ENCODE assay signal across 17 mouse cellular contexts in the genomic region with DNA sequence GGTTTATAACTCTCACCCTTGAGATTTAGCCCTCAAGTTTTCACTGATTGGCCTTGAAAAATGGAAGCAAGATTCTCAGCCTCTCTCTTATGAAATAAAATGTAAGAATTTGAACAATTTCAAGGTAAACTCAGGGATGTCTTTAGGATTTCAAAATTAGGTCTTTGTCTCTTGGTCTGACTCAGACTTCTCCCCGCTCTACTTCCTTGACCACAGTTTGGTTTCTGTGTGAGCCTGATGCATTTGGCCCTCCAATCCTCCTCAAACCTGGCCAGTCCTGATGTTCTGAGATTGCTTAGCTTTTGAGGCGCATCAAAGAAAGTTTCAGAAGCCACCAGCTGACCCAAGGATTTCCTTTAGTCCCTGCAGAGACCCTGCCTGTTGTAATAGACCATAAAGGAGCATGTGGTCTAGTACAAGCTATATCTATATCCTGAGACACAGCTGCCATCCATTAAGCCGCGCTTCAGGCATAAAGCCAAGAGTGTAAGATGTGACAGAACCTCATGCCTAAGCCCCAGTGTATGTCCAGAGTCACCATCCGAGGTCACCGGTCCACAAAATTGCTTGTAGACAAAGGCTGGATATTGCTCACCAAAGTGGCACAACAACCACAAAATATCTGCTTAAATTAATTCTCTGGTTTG.
DNase-seq lines count a peak whose midpoint lies in the region; ATAC-seq and TF ChIP-seq lines count a peak whose summit lies in the region.
"Had no signal": no experiment of that assay in that cellular context is flagged by ENCODE, and none has a peak within 500 bp of the region (broad histone marks: within the 10 kb centered on the region; RNA-seq: fewer than 3 reads in every experiment).

No protein-coding gene starts in this region.

- in situ Hi-C loops in Patski (cut with MboI; ENCODE audit: low pct_unique_long_range_greater_than_20kb) = no loop called here

- H3K27me3 ChIP-seq in heart, embryonic 13.5 days (replicated peaks) = no peaks in the 10 kb centered on the region
- no peaks in the 10 kb centered on the region for H3K27me3 ChIP-seq in lung, embryonic 15.5 days
- H3K27me3 ChIP-seq in lung, postnatal 0 days (replicated peaks; ENCODE audit: insufficient read depth, low read length) = no peaks in the 10 kb centered on the region
- no peaks in the 10 kb centered on the region for H3K27me3 ChIP-seq in Patski
- H3K27me3 ChIP-seq: forebrain, embryonic 15.5 days; hindbrain, embryonic 12.5 days; intestine, embryonic 15.5 days had no signal

- no peak for DNase-seq in heart, adult 18-20 months
- no peak for DNase-seq in lung, postnatal 0 days (ENCODE audit: low spot score)
- DNase-seq in Patski (ENCODE audit: low read depth, low spot score) = peak; percentile 13
- no peak for DNase-seq in adrenal gland, postnatal 25 days
- DNase-seq: adrenal gland, adult 8-10 months; cerebellum, adult 11 months; cerebellum, adult 9-10 months; cerebellum, postnatal 25 days; gastrocnemius, postnatal 36 days; heart, adult 2 months; heart, postnatal 4 days had no signal

- POLR2A ChIA-PET in Patski (lab: Charles Lee) = no interaction called here

- CTCF ChIA-PET in Patski (lab: Charles Lee) = interaction anchor here (1.9 kb wide), 1 partner anchor 8 kb away, joined by 5 read pairs; no protein-coding TSS in a partner anchor

- no peak overlapping the region for H3K9ac ChIP-seq in heart, embryonic 13.5 days
- H3K9ac ChIP-seq in lung, embryonic 15.5 days = no peak overlapping the region
- no peak overlapping the region for H3K9ac ChIP-seq in lung, postnatal 0 days (replicated peaks; ENCODE audit: low read depth)
- H3K9ac ChIP-seq: forebrain, embryonic 15.5 days; hindbrain, embryonic 12.5 days; intestine, embryonic 15.5 days had no signal

- H3K4me2 ChIP-seq in heart, embryonic 13.5 days = no peak overlapping the region
- H3K4me2 ChIP-seq in lung, embryonic 15.5 days = no peak overlapping the region
- H3K4me2 ChIP-seq in lung, postnatal 0 days (replicated peaks; ENCODE audit: low read depth, low read length) = no peak overlapping the region
- H3K4me2 ChIP-seq: forebrain, embryonic 15.5 days; heart, embryonic 11.5 days; hindbrain, embryonic 12.5 days; intestine, embryonic 15.5 days had no signal

- peaks cover 47% of the 10 kb centered on the region for H3K4me1 ChIP-seq in heart, embryonic 13.5 days
- no peaks in the 10 kb centered on the region for H3K4me1 ChIP-seq in lung, embryonic 15.5 days
- H3K4me1 ChIP-seq in lung, postnatal 0 days (ENCODE audit: insufficient read depth, low read depth, low read length) = no peaks in the 10 kb centered on the region
- H3K4me1 ChIP-seq: forebrain, embryonic 15.5 days; intestine, embryonic 15.5 days had no signal

- TF ChIP-seq EP300 in lung, postnatal 0 days (IDR thresholded peaks at IDR 0.05) = no peak

- 80% methylated on average over 6 of the region's 6 CpGs for whole genome bisulfite sequencing in heart, embryonic 13.5 days
- 57% methylated on average over 6 of the region's 6 CpGs for WGBS in lung, embryonic 15.5 days
- WGBS in lung, postnatal 0 days = 56% methylated on average over 6 of the region's 6 CpGs

- no peaks in the 10 kb centered on the region for H3K9me3 ChIP-seq in heart, embryonic 13.5 days
- H3K9me3 ChIP-seq in lung, embryonic 15.5 days = no peaks in the 10 kb centered on the region
- no peaks in the 10 kb centered on the region for H3K9me3 ChIP-seq in lung, postnatal 0 days (ENCODE audit: low read length)
- H3K9me3 ChIP-seq: forebrain, embryonic 15.5 days; hindbrain, embryonic 12.5 days; intestine, embryonic 15.5 days had no signal

- H3K4me3 ChIP-seq in heart, embryonic 13.5 days = no peak overlapping the region
- no peak overlapping the region for H3K4me3 ChIP-seq in lung, embryonic 15.5 days
- no peak overlapping the region for H3K4me3 ChIP-seq in lung, postnatal 0 days (ENCODE audit: low read depth, low read length)
- H3K4me3 ChIP-seq: forebrain, embryonic 15.5 days; heart, adult 2 months; hindbrain, embryonic 12.5 days; intestine, embryonic 15.5 days had no signal

- H3K27ac ChIP-seq in heart, embryonic 13.5 days (replicated peaks) = 0 out of 2 replicates have a peak overlapping the region, but pooled peaks have one; percentile 28
- peak overlapping the region; percentile 20; the same call in 1 of the 2 replicates for H3K27ac ChIP-seq in lung, embryonic 15.5 days
- no peak overlapping the region for H3K27ac ChIP-seq in lung, postnatal 0 days (ENCODE audit: low read length)
- H3K27ac ChIP-seq: forebrain, embryonic 15.5 days; heart, adult 2 months; hindbrain, embryonic 12.5 days; intestine, embryonic 15.5 days had no signal

- no peak for TF ChIP-seq CTCF in lung, postnatal 0 days (IDR thresholded peaks at IDR 0.05)
- no peak for TF ChIP-seq CTCF in Patski (IDR thresholded peaks at IDR 0.05)

- H3K36me3 ChIP-seq in heart, embryonic 13.5 days = no peaks in the 10 kb centered on the region
- no peaks in the 10 kb centered on the region for H3K36me3 ChIP-seq in lung, embryonic 15.5 days
- H3K36me3 ChIP-seq in lung, postnatal 0 days (ENCODE audit: insufficient read depth, low read length) = no peaks in the 10 kb centered on the region
- H3K36me3 ChIP-seq: forebrain, embryonic 15.5 days; hindbrain, embryonic 12.5 days; intestine, embryonic 15.5 days had no signal

- no peak for ATAC-seq in heart, embryonic 13.5 days (ENCODE audit: extremely low read depth, insufficient number of reproducible peaks, low FRiP score, low TSS enrichment)
- ATAC-seq in lung, embryonic 15.5 days (ENCODE audit: borderline replicate concordance, extremely low read depth, low FRiP score, low TSS enrichment) = no peak
- no peak for ATAC-seq in lung, postnatal 0 days
- peak; percentile 8 for ATAC-seq in Patski
- ATAC-seq: forebrain, embryonic 15.5 days; intestine, embryonic 15.5 days had no signal
